In the genomic region with DNA sequence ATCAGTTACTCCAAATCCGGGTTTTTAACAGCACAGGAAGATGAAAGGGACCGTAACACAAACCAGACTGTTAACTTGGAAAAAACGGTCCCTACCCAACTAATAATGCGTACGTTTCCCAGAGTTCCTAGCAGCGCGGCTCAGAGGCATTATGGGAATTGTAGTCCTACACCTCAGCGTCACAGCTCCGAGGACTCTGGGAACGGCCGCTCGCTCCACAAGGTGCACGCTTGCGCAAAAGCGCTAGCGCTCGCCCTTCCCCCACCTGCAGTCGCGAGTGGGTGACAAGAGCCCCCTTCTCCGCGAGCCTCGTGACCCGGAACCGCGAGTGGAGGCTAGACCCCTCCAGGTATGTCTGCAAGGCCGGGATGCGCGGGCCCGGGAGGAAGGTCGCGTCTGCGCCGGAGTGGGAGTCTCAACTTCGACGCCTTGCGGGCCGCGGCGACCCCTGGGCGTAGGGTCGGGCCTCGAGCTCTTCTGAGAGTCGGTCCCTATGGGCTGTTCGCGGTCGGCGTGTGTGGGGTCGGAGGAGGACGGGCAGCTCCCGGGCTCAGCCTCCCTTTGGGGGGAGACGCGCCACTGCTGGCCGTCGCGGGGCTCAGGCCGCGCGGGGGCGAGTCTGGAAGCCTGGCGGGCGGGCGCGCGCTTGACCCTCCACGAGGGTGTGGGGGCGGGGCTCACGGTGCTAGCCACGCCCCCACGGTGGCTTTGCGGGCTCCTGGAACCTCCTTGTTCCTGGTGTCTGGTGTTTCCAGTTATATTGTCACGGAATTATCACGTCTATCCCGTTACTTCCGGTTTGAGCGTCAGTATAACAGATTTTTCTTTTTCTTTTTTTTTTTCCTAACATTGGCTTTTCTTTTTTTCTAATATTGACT, we compare ENCODE assay signal across 8 mouse cellular contexts. TPM values are rescaled to one million over a fixed set of nuclear protein-coding genes. Genes with fewer than 3 reads are reported as not detected.
DNase-seq lines count a peak whose midpoint lies in the region; ATAC-seq and TF ChIP-seq lines count a peak whose summit lies in the region.

Zfp1 (plus strand) TSS at position 138 of the 878 bp plus-strand sequence.

- peak; percentile 99 for ATAC-seq in forebrain, embryonic 16.5 days
- peak; percentile 98 for ATAC-seq in lung, embryonic 14.5 days (ENCODE audit: insufficient read depth)

- H3K9ac ChIP-seq in ES-E14 (ENCODE audit: insufficient read depth, low read depth, low read length, poor library complexity, severe bottlenecking), result peak within 1 kb of the TSS; percentile 98
- peak within 1 kb of the TSS; percentile 69 for H3K9ac ChIP-seq in forebrain, embryonic 16.5 days (replicated peaks; ENCODE audit: low read depth, low read length)
- H3K9ac ChIP-seq in lung, embryonic 14.5 days, result peak within 1 kb of the TSS; percentile 93

- H3K36me3 ChIP-seq in ES-E14 (ENCODE audit: control insufficient read depth, insufficient read depth, low read length, poor library complexity, severe bottlenecking), result no peaks in the 10 kb centered on the region
- H3K36me3 ChIP-seq in forebrain, embryonic 16.5 days (ENCODE audit: control insufficient read depth, insufficient read depth), result no peaks in the 10 kb centered on the region
- H3K36me3 ChIP-seq in lung, embryonic 14.5 days (ENCODE audit: insufficient read depth), result no peaks in the 10 kb centered on the region
- H3K36me3 ChIP-seq in thymus, adult 2 months (ENCODE audit: control insufficient read depth, insufficient read depth, low read length), result no peaks in the 10 kb centered on the region

- intact Hi-C loops in heart, postnatal 36 days (cut with DNase I), result loop anchor here (1.0 kb wide), 1 partner anchor 15 kb away; no protein-coding TSS in a partner anchor

- peak within 1 kb of the TSS; percentile 89 for H3K27ac ChIP-seq in ES-E14 (ENCODE audit: insufficient read depth, low read depth, low read length, poor library complexity, severe bottlenecking)
- H3K27ac ChIP-seq in forebrain, embryonic 16.5 days (ENCODE audit: low read length), result peak within 1 kb of the TSS; percentile 90
- H3K27ac ChIP-seq in layer of hippocampus, adult 2 months, result peak within 1 kb of the TSS; percentile 91
- H3K27ac ChIP-seq in lung, embryonic 14.5 days (ENCODE audit: low read depth), result peak within 1 kb of the TSS; percentile 96
- peak within 1 kb of the TSS; percentile 75 for H3K27ac ChIP-seq in olfactory bulb, adult 2 months (ENCODE audit: insufficient read depth, low read depth, low read length)
- H3K27ac ChIP-seq in thymus, adult 2 months (ENCODE audit: control insufficient read depth, insufficient read depth, low read length), result peak within 1 kb of the TSS; percentile 3

- H3K9me3 ChIP-seq in ES-E14 (ENCODE audit: control insufficient read depth, insufficient read depth, low read depth, low read length), result no peaks in the 10 kb centered on the region
- no peaks in the 10 kb centered on the region for H3K9me3 ChIP-seq in forebrain, embryonic 16.5 days (ENCODE audit: control insufficient read depth, low read length)
- no peaks in the 10 kb centered on the region for H3K9me3 ChIP-seq in lung, embryonic 14.5 days (ENCODE audit: low read depth, low read length)

- TF ChIP-seq CTCF in layer of hippocampus, adult 2 months (conservative IDR thresholded peaks at IDR 0.05), result no peak; the same call in 1 of the 2 replicates
- no peak for TF ChIP-seq CTCF in lung, embryonic 14.5 days (IDR thresholded peaks at IDR 0.05; ENCODE audit: low read depth)
- TF ChIP-seq CTCF in olfactory bulb, adult 2 months (IDR thresholded peaks at IDR 0.05; ENCODE audit: insufficient read depth, low read depth, low read length), result 0 out of 2 replicates have a peak, but pooled peaks have one; percentile 18
- TF ChIP-seq CTCF in thymus, adult 2 months (IDR thresholded peaks at IDR 0.05; ENCODE audit: borderline replicate concordance, control insufficient read depth, extremely low read depth, insufficient read depth, low read length, poor library complexity), result peak; percentile 40; the same call in 1 of the 2 replicates

- in situ Hi-C loops in ES-E14 (cut with MboI; ENCODE audit: low sequenced_read_pairs in 2 of 2, unreplicated experiment in 2 of 2), result no loop called here

- H3K4me2 ChIP-seq in forebrain, embryonic 16.5 days (ENCODE audit: low read length), result peak within 1 kb of the TSS; percentile 62
- H3K4me2 ChIP-seq in lung, embryonic 14.5 days, result peak within 1 kb of the TSS; percentile 76

- WGBS in forebrain, embryonic 16.5 days, result under 1% methylated on average over 62 of the region's 75 CpGs
- WGBS in lung, embryonic 14.5 days, result under 1% methylated on average over 74 of the region's 75 CpGs
- WGBS in olfactory bulb, adult 2 months, result under 1% methylated on average over 75 of the region's 75 CpGs
- WGBS in thymus, adult 2 months, result under 1% methylated on average over 75 of the region's 75 CpGs

- H3K27me3 ChIP-seq in forebrain, embryonic 16.5 days (replicated peaks; ENCODE audit: control insufficient read depth, insufficient read depth, low read length), result no peaks in the 10 kb centered on the region
- H3K27me3 ChIP-seq in lung, embryonic 14.5 days (ENCODE audit: insufficient read depth, low read length), result no peaks in the 10 kb centered on the region
- no peaks in the 10 kb centered on the region for H3K27me3 ChIP-seq in thymus, adult 2 months (ENCODE audit: control insufficient read depth, insufficient read depth, low read length)

- H3K4me1 ChIP-seq in ES-E14 (ENCODE audit: control insufficient read depth in 2 of 2, insufficient read depth in 2 of 2, low read length in 2 of 2, poor library complexity in 1 of 2), result peaks cover 5 to 12% of the 10 kb centered on the region in 2 experiments
- H3K4me1 ChIP-seq in forebrain, embryonic 16.5 days (replicated peaks; ENCODE audit: control insufficient read depth, insufficient read depth, low read length), result peaks cover 9% of the 10 kb centered on the region
- H3K4me1 ChIP-seq in lung, embryonic 14.5 days (ENCODE audit: insufficient read depth), result 0 out of 2 replicates have a peak, but pooled peaks cover 5% of the 10 kb centered on the region
- H3K4me1 ChIP-seq in olfactory bulb, adult 2 months (ENCODE audit: control insufficient read depth, insufficient read depth, low read length), result peaks cover under 1% of the 10 kb centered on the region; the same call in 1 of the 2 replicates
- peaks cover 2% of the 10 kb centered on the region for H3K4me1 ChIP-seq in thymus, adult 2 months (replicated peaks; ENCODE audit: control insufficient read depth, insufficient read depth, low read length)

- peak; percentile 43; the same call in 1 of the 2 replicates for TF ChIP-seq POLR2A in olfactory bulb, adult 2 months (IDR thresholded peaks at IDR 0.05; ENCODE audit: insufficient read depth, low read depth, low read length)
- peak; percentile 66 for TF ChIP-seq POLR2A in thymus, adult 2 months (IDR thresholded peaks at IDR 0.05; ENCODE audit: control insufficient read depth, extremely low read depth, insufficient read depth, low read length, poor library complexity)

- DNase-seq in ES-E14 (ENCODE audit: low read depth, low spot score), result peak; percentile 87
- peak; percentile 93 for DNase-seq in cerebellum, adult 11-12 months
- DNase-seq in heart, postnatal 36 days, result peak; percentile 88 to 93
- DNase-seq in layer of hippocampus, adult 2 months (ENCODE audit: low spot score in 2 of 2), result peak; percentile 93 to 94
- DNase-seq in lung, embryonic 14.5 days, result peak; percentile 98
- DNase-seq in thymus, adult 2 months, result peak; percentile 93

- H3K4me3 ChIP-seq in ES-E14 (ENCODE audit: insufficient read depth in 1 of 2, low read depth in 1 of 2, low read length in 2 of 2, poor library complexity in 1 of 2, severe bottlenecking in 1 of 2), result peak within 1 kb of the TSS; percentile 90 to 95
- H3K4me3 ChIP-seq in forebrain, embryonic 16.5 days (replicated peaks; ENCODE audit: low read length), result peak within 1 kb of the TSS; percentile 60
- H3K4me3 ChIP-seq in layer of hippocampus, adult 2 months, result peak within 1 kb of the TSS; percentile 99
- H3K4me3 ChIP-seq in lung, embryonic 14.5 days (ENCODE audit: low read depth, low read length), result peak within 1 kb of the TSS; percentile 85
- peak within 1 kb of the TSS; percentile 60 for H3K4me3 ChIP-seq in olfactory bulb, adult 2 months (ENCODE audit: insufficient read depth, low read depth, low read length)
- peak within 1 kb of the TSS; percentile 65 for H3K4me3 ChIP-seq in thymus, adult 2 months (ENCODE audit: control insufficient read depth, insufficient read depth, low read length)

TF ChIP-seq in ES-E14, 5 proteins besides CTCF, POLR2A, EP300 and RAD21:
- no peak for TF ChIP-seq ZNF384 (IDR thresholded peaks at IDR 0.05; ENCODE audit: low read depth, low read length)
- TF ChIP-seq HCFC1 (IDR thresholded peaks at IDR 0.05; ENCODE audit: borderline replicate concordance, insufficient read depth, low read length), result peak; percentile 96
- TF ChIP-seq MAFK (IDR thresholded peaks at IDR 0.05; ENCODE audit: insufficient read depth, low read depth, low read length), result no peak
- TF ChIP-seq CHD2 (IDR thresholded peaks at IDR 0.05; ENCODE audit: low read depth, low read length), result peak; percentile 15; the same call in 1 of the 2 replicates
- TF ChIP-seq ZC3H11A (IDR thresholded peaks at IDR 0.05; ENCODE audit: borderline replicate concordance, low read depth, low read length), result no peak

RNA-seq across cellular contexts. Expression of gene Zfp1, which starts in this region (rescaled TPM):
- total RNA-seq in ES-E14 (2012; rRNA removed), result 18.0 and 18.7 TPM in 2 replicates
- 32.5 and 35.7 TPM in 2 replicates for polyA plus RNA-seq in forebrain, embryonic 16.5 days (2015; fragmentation: Nextera tagmentation; extraction: Ambion mirVana)
- total RNA-seq in heart, postnatal 36 days (2021), result 1 to 10 TPM; 8.1 to 8.4 TPM
- 10 to 100 TPM; 24.0 to 25.1 TPM for total RNA-seq in layer of hippocampus, adult 2 months (2021)
- 22.0 and 22.5 TPM in 2 replicates for polyA plus RNA-seq in lung, embryonic 14.5 days (2014; fragmentation: Nextera tagmentation; extraction: Ambion mirVana)
- polyA plus RNA-seq in olfactory bulb, adult 2 months (2012; ENCODE audit: insufficient read depth, insufficient read length, low replicate concordance, missing spikeins), result not detected in 2 replicates
- 10.3 and 11.1 TPM in 2 replicates for polyA plus RNA-seq in thymus, adult 2 months (2012; rRNA removed)

Comparison
In these comparisons a context has a peak if more than half of its experiments do, and no peak if none do; other contexts are left out.
1. Peak in every context shown above with its lines: DNase-seq, ATAC-seq, H3K4me3 ChIP-seq and H3K27ac ChIP-seq.
2. H3K27ac ChIP-seq: peak in every context shown above with its lines; median percentile 96 in lung, embryonic 14.5 days; 91 in layer of hippocampus, adult 2 months; 90 in forebrain, embryonic 16.5 days; 89 in ES-E14; 75 in olfactory bulb, adult 2 months; 3 in thymus, adult 2 months.
3. CTCF ChIP-seq: peak in olfactory bulb, adult 2 months (single experiment) and thymus, adult 2 months (single experiment); none in layer of hippocampus, adult 2 months (single experiment) and lung, embryonic 14.5 days (single experiment).